Mouse (Mus musculus): Measurements from ENCODE around the gene Cbx4.

DNA sequence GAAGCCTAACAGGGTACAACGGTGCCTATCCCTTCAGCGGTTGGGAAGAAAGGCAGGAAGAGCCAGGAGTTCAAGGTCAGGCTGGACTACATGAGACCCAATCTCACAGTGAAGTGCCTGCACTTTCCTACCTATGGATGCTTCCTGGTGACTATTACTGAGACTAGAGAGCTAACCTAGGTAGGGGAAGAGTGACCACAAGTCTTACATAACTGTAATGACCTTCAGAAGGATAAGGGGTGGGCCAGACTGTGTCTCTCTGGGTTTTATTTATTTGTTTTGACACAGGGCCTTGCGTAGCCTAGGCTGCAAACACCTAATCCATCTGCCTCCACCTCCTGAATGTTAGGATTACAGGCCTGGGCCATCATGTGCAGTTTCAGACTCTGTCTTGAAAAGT, 6.3 kb upstream of the Cbx4 start:
- no peak for TF ChIP-seq GATA1 (IDR thresholded peaks at IDR 0.05; ENCODE audit: borderline replicate concordance, low read length)
- no peak for TF ChIP-seq FLI1 (IDR thresholded peaks at IDR 0.05; ENCODE audit: low read length)

Measured in megakaryocyte, embryonic 14.5 days (primary cell).